Mouse (Mus musculus): ENCODE data around the gene Cpn2.

DNA sequence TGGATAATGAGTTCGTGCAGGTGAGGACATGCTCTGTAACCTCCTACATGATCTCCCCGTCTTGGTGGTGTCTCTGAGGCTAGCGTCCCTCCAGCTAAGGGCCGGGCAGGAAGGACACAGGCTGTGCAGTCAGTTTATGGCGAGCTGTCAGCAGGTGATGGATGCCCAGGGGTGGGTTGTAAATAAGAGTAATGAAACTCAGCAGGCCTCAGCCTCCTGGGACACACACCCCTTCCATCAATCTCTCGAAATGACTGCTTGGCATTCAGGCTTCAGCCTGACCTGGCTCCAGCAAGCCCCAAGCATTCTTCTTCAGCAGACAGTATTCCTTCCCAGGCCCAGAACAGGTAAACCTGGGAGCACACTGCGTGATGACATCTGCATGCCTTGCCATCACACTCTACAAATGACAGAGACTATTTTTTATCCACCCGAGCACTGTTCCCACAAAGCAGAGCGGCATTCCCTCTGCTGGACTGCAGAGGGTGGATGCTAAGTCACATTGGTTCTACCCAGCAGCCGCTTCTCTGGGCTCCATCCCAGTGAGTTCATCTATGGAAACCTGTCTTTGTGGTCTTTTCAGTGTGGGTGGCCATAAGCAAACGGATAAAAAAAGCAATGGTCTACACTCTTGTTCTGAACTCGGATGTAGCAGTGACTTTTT is 23.1 kb downstream of the Cpn2 start:
- TF ChIP-seq EP300 (IDR thresholded peaks at IDR 0.05; ENCODE audit: low read depth): no peak
- TF ChIP-seq CTCF (IDR thresholded peaks at IDR 0.05; ENCODE audit: low read depth): no peak
